Mouse (Mus musculus) left cerebral cortex, adult 9 months (tissue): ENCODE measurements around the gene Fn3krp.
A peak's percentile ranks its signal among the peaks of the same experiment; 100 is the strongest.

Source experiments
- DNase-seq, 2 experiments: peaks; one replicate each; pipeline ENCODE4 v3.0.0; 2022; ENCODE audit warnings: low spot score in 2 of 2

The Fn3krp gene

DNA sequence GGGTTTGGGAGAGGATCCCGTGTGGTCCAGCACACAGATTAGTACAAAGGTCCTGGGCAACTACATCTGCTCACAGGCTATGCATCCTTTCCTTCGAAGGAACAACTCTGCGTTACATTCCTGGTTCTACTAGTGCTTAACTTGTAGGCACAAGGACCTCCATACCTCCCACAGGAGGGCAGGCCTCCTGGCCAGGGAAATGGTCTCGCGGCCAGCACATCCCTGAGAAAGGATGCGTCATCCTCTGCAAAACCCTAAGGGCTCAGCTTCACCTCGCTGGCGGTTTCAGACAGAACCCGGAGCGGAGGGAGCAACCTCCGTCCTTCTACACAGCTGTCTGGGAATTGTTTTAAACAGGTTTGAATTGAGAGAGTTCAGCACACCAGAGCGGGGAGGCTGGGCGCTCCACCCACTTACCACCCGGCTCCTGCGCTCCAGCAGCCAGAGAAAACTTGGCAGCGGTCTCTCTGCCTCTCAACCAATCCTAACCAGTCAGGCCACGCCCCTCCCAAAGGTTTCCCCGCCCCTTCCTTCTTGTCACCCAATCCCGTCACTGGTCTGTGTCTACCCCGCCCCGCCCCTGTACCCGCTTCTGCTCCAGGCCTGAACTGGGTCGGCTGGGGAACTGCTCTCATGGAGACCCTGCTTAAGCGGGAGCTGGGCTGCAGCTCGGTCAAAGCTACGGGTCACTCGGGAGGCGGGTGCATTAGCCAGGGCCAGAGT lies at the start of gene Fn3krp:
Gene Fn3krp, plus strand, starts transcription at position 572 of the 723 bp plus-strand sequence.
- peak; percentile 96 to 99 for DNase-seq

DNA sequence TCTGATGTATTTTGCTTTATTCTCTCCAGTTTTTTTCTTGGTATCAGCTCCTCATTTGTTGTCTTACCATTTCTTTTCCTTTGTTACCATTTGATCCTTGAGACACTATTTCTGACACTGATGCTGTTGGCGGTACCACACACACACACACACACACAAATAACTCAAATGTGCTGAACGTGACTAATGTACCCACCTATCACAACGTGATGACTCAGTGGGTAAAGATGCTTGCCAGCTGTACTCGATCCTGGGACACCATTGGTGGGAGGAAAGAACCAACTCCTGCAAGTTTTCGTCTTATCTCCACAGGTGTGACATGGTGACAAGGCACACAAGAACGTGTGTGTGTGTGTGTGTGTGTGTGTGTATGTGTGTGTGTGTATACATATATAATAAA lies 47.9 kb upstream of the Fn3krp start:
- no peak for DNase-seq

DNA sequence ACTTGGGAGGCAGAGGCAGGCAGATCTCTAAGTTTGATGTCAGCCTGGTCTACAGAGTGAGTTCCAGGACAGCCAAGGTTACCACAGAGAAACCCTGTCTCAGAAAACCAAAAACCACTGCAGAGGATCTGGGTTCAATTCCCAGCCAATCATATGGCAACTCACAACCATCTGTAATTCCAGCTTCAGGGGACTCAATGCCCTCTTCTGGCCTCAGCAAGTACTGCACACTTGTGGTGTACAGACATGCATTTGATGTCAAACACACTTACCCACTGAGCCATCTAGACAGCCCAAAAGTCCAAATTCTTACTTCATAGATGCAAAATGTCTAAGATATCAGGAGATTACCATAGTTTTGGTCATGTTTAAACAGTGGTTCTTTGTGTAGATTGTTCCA lies 42.6 kb upstream of the Fn3krp start:
- no peak for DNase-seq

DNA sequence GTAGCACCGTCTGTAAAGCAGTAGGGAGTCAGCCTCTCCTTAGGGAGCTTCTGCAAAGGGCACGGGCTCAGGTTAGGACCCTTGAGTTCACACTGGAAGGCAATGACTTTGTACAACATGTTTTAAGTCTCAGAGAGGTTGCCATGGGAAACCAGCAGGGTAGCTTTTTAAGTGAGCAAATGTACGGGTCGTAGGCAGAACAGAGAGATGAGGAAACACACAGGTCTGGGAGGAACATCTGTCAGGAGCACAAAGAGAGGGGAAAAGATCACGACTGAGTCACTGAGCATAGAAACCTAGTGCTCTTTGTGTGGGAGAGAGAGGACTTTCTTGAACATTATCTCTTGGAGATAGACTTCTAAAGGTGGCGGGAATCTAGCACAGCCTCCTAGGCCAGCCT lies 40.9 kb upstream of the Fn3krp start:
- no peak for DNase-seq

DNA sequence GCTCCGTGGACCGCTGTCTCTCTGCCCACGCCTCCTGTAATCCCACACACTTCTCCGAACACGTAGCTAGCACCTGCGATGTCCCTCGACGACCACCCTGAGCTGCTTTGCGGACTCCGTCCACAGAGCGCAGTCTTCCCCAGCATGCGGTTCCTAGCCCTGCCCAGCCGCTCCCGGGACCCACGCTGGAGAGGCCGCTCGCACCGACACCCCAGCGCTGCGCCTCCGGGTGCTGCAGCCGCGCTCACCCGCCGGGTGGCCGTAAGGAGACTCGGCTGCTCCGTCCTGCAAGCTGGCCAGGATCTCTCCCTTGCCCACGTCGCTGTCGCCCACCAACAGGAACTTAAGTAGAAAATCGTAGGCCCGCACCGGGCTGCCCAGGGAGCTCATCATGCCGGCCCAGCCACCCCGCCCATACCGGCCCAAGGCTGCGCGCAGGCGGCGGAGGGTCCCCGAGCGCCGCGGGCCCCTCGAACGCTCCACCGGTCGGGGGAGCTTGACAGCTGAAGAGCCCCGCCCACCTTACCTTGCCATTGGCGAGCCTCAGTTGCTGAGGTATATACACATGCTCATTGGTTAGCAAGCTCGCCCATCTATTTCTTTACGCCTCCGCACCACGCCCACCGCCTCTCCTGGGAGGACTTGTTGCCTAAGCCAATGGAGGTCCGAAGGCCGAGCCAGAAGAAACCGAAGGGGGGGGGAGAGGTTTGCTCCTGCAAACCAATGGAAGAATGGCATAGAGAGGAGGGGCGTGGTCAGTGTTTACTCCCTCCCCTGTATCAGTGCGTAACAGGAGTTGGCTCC lies 33.2 kb upstream of the Fn3krp start, which contains the start of gene Rab40b:
Gene Rab40b, minus strand, starts transcription at position 502 of the 804 bp plus-strand sequence.
- DNase-seq = peak; percentile 96 to 97

DNA sequence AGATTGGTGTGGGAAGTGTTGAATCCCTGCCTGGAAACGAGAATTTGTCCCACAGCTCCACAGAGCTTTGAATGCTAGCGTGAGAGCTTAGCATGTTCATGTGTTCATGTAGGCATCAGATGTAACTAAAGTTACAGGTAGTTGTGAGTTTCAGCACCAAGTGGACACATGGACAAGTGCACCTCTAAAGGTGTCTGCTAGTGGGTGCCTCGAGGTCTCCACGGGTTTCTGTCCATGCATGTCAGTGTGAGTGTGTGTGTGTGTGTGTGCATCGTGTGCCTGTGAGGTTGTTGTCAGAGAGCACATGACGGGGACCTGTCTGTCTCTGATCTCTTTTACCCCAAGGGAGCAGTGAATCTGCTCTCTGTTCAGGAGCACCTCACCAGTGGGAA lies 32.7 kb upstream of the Fn3krp start:
- DNase-seq = no peak

DNA sequence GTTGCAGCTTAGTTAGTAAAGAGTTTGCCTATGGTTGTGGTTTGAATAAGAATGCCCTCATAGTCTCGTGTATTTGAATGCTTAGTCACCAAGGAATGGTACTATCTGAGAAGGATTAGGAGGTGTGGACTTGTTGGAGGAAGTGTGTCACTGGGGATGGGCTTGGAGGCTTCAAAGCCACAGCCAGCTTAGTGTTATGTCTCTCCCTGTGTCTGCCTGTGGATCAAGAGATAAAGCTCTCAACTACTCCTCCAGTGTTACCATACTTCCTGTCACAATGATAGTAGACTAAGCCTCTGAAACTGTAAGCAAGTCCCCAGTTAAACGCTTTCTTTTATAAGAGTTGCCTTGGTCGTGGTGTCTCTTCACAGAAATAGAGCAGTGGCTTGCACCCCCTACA lies 30.4 kb upstream of the Fn3krp start:
- DNase-seq = no peak

DNA sequence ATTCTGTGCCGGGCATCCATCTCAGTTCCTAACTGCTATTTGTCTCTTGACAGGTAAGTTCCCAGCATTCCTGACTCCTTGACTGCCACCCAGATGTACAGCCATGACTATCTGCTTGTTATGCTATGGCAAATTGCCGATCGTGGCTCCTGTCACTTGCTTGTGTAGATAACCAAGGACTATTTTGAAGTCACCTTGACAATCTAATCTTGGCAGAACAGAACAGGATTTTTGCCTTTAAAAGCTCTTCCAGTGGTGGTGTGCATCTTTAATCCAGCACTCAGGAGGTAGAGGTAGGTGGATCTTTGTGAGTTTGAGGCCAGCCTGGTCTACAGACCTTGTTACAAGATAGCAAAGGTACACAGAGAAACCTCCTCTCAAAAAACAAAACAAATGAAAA lies 28.8 kb upstream of the Fn3krp start:
- no peak for DNase-seq

DNA sequence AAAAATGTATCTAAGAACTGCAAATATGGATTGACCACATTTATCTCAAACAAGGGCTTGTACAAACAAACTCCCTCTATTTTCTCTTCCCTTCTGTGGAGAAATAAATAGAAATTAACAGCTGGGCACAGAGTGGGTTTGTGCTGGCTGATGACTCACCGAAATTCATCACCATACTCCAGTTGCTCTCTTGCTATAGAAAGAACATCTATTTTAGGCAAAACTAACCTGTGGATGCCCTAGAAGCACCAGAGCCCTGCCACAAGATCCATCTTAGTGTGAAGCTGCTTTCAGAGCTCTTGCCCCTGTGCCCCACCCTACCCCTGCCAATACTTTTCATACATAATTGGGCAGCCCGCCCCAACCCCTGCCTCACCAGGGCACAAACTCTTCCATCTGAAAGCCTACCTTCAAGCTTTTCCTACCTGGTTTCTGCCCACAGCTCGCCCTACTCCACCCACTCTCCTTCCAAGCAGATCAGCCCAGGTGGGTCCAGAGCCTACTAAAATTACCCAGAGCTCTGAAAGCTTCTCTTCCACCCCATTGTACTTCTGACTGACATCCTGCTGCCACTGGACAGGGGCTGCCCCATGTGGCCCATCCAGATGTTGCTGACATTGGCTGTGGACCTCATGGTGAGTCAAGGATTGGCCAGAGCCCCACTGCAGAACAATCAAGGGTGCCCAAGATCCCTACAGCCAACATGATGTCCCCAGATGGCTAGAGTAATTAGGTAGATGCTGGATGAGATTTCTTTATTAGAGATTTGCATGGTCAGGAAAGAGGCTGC lies 13.6 kb upstream of the Fn3krp start:
- peak; percentile 64 to 81 for DNase-seq

DNA sequence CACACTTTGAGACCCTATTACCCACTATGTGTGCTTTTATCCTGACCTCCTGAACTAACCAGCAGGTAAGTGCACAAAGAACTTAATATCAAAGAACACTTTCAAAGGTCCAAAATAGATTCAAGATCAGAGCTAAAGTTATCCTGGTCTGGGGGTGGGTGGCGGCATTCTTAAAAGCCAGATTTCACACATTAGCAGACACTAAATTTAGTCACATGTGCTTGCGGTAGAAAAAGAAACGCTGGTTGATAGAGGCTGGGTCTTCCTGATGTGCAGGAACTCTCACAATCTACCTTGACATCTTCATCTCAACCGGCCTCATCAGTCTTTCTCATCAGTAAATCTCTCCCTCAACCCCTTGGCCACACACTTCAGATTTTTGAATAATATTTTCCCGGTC lies 6.4 kb upstream of the Fn3krp start:
- DNase-seq = no peak

DNA sequence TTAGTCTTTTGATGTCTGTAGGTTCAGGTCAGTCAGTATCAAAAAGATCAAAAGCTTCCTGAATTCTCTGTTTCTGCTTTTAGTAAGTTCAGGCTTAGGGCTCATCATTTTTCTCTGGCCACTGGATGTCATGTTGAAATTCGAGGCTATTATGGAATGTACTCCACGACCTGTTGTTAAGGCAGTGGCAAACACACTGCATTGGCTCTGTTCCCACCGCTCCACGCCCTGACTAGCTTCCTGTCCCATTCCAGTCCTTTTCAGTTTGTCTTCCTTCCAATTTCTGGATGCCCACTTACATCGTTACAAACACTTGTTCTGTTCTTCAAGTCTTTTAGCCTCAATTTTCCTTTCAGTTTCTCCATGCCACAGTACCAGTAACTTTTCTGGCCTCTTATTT lies 5.8 kb upstream of the Fn3krp start:
- DNase-seq = no peak

DNA sequence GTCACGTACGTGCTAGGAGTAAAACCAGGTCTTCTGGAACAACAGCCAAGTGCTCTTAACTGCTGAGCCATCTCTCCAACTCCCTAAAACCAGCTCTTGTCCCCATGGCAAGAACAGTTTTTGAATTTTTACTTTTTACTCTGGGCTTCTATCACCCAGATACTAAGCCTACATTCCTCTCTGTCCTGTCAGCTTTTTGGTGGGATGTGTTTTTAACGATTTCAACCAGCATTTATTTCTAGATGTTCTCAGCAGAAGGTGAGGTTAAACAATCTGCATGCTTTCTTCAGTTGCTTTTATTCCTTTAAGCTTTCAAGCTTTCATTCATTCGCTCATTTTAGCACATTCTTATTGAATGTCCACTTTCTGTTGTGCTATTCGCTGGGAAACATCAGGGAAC lies 3.2 kb upstream of the Fn3krp start:
- no peak for DNase-seq

DNA sequence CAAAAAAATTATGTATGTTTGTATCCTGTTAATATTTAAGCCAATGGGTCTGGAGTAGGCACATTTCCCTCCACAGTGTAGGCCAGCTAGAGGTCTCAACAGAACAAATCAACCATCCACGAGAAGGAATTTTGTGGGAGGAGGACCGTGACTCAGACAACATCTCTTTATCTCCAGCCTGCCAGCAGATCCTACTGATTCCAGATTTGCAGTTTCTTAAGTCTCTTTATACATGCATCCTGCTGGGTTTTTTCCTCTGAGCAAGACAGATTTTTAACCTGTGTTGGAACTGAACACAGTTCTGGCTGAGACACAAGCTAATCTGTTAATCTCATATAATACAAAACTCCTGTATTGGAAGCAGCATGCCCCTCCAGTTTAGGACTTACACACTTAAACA lies 2.3 kb upstream of the Fn3krp start:
- peak in 1 of 2 experiments; percentile 44 for DNase-seq

DNA sequence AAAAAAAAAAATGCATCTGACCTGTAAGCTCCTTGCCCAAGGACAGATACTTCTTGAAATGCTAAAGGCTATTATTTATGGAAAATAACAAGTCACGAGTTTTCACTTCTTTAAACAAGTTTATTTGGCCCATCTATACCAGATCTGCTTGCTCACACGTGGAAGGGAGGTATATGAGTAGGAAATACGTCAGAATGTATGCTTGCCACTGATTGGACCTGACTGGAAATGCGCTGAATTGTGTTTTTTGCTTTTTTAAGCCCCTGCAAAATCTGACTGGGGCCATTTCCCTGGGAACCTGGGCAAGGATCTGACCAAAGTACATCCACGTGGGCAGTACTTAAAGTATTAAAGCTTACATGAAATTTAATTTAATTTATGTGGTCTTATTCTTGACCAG lies 822 bp upstream of the Fn3krp start:
- no peak for DNase-seq

DNA sequence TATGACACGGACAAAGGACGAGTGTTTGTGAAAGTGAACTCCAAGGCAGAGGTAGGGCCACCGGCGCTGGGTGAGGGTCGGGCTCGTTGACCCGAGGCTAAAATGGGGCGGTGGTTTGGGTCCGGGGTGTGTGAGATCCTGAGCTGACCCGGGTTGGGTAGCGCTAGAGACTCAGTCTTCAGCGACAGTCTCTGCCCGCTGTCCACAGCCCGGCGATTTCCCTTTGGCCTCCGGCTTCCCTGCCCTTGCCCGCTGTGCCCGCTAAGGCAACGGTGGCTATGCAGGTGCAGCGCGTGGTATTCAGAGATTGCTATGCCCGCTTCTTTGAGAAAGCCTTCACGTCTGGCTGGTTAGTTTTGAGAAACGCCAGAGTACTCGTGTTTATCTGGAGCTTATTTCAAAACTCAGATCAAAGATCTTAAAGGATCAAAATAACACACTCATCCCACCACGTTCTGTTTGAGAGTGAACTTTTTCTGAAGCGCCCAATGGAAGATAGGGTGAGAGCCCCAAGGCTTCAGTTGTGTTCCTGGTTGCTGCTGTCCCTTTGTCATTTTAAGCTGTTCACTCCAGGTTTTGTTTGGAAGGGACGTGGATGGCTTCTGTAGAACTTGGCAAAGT lies 462 bp downstream of the Fn3krp start:
- no peak for DNase-seq

DNA sequence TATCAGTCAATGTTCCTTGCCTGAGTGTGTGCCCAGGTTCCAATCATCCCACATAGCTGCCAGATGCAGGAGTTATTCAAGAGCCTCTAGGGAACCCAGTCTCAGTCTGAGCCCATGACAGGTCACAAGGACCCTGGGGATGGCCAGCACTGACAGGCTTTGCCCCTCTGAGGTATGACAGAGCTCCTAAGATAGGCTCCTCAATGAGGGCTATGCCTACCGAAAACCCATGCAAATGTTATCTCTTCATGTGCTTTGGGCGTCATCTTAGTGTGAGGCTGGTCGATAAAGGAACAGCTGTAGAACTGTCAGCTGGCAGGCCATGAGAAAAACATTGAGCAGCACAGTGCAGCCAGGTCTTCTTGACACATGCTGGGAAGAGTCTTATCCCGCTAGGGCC lies 12.2 kb downstream of the Fn3krp start:
- DNase-seq = no peak

DNA sequence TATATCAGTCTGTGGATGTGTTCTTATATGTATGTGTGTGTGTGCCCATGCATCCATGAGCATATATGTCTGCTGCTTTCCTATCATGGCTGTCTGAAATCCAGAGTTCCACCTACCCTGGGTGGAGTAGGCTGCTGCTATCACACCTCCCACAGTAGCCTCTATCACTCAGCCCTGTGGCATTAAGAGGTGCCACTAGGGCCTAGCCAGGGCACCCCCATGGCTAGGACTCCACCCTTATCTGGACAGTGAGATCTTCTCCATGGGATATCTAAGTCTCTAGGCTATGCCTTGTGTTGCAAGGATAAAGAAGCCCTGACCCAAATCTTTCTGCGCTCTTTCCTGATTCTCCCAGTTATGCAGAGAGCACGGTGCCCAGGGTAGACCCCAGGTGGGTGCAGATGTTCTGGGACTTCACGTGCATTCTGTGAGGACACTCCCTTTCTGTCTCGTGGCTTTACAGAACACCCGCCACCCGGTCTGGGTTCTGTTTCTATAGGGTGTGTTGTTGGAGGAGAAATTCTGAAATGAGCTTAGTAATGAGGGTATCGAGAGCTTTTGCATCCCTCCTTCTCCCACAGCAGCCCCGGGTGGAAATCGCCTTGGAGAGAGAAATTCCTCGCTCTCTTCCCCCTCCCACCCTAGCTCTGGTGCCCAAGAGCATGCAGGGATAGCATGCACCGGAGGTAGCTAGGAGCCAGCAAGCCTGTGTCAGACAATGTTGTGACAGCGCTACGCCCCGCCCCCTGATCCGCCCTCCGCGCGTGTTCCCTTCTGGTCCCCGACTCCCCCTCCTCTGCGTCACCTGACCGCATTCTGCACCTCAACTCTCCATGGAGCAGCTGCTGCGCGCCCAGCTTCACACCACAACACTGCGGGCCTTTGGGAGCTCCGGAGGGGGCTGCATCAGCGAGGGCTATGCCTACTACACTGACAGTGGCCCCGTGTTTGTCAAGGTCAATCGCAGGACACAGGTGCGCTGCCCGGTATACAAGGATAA lies 13.3 kb downstream of the Fn3krp start, which contains the start of gene Fn3k:
Gene Fn3k, plus strand, starts transcription at position 758 of the 1,000 bp plus-strand sequence.
- DNase-seq = peak; percentile 94 to 97

DNA sequence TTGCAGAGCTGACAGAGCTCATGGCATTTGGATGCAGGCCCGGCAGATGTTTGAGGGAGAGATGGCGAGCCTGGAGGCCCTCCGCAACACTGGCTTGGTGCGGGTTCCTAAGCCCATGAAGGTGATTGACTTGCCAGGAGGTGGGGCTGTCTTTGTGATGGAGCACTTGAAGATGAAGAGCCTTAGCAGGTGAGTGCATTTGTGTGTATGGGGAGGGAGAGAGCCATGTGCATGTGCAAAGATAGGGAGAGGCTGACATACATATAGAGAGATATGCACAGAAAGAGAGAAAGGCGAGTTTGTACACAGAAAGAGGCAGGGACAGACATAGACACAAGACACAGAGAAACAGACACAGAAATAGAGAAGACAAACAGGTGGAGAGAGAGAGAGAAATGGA lies 16.0 kb downstream of the Fn3krp start:
- no peak for DNase-seq

DNA sequence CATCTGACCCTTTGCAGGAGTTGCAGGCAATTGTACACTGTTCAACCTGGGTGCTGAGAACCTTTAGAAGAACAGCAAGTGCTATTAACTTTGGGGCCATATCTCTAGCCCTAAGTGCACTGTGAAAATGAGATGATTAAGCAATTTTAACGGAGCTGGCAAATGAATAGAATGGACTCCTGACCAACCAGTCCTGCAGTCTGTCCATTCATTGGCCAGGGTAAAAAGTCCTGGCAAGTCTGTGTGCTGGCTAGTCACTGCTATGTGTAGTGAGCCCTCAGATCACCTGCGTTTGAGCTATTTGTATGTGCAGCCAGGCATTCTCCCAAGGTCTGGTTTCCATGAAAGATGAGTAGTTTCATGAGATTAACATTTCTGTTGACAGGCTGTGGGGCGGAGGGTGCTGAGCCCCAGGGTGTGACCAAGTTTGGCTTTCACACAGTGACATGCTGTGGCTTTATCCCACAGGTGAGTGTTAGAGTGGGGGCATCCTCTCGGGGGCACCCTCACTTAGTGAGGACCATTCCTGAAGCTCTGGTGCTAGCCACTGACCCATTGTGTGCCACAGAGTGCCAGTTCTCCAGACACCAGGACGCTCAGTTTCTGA lies 18.6 kb downstream of the Fn3krp start:
- no peak for DNase-seq

DNA sequence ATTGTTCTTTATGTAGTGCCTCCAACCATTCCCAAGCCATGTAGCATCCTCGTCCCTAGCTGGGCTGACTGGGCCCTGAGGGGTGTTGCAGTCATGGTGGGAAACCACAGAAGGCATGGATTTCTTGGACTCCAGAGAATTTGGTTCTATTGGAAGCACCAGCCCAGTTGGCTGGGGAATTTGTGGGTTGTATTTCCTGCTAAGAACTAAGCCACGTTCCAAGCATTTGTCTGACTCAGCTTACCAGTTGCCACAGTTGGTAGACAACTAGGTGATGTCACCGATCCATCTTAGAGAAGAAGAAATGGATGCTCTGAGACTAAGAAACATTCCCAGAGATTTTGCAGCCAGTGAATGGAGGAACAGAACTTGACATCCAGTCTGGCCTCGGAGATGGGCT lies 20.5 kb downstream of the Fn3krp start:
- no peak for DNase-seq
